Mouse (Mus musculus) small intestine, adult 10 weeks (tissue): ENCODE data around the gene Rwdd3. TPM values are rescaled to one million over a fixed set of nuclear protein-coding genes. Genes with fewer than 3 reads are reported as not detected.

ENCODE experiments used
- polyA plus RNA-seq: library from polyadenylated mRNA; stranded (reverse); fragments of 350-450 nt; fragmentation: Illumina TruSeq; extraction: RNeasy Lipid Tissue Mini Kit (QIAGEN cat#74804); gene quantifications from one replicate; pipeline ENCODE4 v1.2.3, GENCODE M21; 2014; ENCODE audit warnings: low replicate concordance

Rwdd3 gene
- 7.1 TPM for polyA plus RNA-seq

DNA sequence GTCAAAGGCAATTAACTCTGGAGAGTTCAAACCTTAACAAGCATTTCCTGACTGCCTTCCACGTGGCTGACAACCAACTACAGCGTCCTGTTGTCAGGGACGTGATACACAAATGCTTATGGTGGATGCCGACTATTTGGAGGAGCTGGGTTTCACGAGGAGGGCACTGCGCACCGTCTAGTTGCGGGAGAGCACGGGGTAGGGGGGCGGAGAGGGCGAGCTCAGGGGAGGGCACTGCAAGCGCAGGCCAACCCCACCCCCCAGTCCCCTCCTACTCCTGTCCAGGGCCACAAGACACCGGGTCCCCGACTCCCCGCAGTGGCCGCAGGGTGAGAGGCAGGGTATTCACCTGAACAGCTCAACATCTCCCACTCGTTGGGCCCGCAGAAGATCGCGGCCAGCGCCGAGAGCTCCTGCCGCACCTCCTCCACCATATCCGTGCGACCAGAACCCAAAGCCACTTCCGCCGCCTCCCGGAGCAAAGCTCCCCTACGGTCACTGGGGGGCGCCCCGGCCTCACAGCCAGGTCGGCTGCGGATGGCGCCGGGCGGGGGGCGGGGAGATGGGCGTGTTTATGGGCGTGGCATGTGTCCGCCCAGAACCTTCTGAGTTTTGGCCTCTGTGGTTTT lies at the start of gene Rwdd3:
Rwdd3 (minus strand) TSS at position 453 of the 629 bp plus-strand sequence.

Other genes starting within 250 kb of the Rwdd3 start
- gene Tmem56, start 111.4 kb upstream of the Rwdd3 start, polyA plus RNA-seq: 27.1 TPM
- gene Alg14, start 120.1 kb upstream of the Rwdd3 start, polyA plus RNA-seq: 21.5 TPM